Mouse (Mus musculus) neutrophil, adult 5-6 weeks (primary cell): ENCODE data around the gene Gnai2. TPM values are rescaled to one million over a fixed set of nuclear protein-coding genes. Genes with fewer than 3 reads are reported as not detected.

ENCODE experiments used
- ATAC-seq: fragments of 151-379, 151-347 bp; 2 replicates; pipeline ENCODE4 v1.8.0; 2017; ENCODE audit warnings: mild to moderate bottlenecking, moderate TSS enrichment; ENCODE audit not compliant: insufficient number of reproducible peaks, poor library complexity, low FRiP score, severe bottlenecking; ENCODE audit errors: extremely low read depth
- total RNA-seq: library from RNA; stranded (forward); fragments of 200-1000 nt; gene quantifications from 2 replicates; pipeline ENCODE4 v1.2.3, GENCODE M21; 2017

Gnai2 gene
- total RNA-seq, 1 experiment from 2014 or later: 1,081 TPM

DNA sequence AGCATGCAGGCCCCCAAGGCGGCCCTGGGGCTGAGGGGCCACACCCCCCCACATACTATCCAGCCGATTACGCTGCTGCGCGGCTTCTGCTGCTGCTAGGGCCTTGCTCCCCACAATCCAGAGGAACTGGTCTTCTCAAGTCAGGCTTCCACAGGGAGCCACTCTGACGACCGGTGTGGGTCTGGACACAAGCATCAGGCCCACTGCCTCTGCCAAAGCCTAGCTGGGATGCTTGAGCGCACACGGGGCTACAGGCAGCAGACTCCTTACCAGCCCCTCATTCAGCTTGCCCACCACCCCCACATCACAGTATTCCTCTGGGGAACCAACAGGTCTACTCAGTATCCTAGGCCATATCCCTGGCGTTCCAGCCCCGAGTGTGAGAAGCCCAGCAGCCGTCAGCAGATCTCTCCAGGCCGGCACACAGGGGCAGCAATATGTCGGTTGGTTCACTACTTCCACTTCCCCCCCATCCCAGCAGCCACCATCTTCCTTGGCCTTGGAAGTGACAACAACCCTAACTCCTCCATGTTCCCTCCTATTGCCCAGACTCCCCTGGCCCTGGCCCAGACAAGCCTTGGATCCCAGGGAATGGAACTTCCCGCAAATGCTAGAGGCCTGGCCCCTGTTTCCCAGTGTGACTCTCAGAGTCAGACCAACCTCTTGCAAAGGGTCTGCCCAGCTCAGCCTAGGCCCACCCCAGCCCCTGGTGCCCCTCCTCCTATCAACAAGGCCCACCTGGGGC is 1.3 kb downstream of the Gnai2 start:
- no peak for ATAC-seq

DNA sequence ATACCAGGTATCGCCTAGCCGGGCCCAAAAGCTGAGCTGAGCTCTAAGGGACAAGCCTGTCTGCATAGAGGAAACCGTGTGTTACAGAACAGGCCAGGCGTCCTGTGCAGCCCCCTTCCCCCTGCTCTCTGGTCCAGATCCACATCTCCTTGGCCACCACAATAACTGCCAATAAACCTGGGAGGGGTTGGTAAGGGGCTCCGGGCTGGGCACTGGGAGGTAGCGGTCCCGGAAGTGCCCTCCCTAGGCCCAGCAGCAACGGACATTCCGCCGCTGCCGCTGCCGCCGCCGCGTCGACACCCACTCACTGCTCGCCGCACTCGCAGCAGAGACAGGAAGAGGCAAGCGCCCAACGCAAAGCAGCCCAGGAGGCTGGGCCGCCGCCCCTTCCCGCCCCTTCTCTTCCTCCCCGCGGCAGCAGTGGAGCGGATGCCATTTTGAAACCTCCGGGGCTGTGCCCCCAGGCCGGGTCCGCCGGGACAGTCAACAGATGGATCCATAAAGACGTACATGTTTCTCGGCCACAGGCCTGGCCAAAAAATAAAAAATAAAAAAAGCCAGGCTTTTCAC is 2.0 kb downstream of the Gnai2 start:
- ATAC-seq: peak; percentile 39

DNA sequence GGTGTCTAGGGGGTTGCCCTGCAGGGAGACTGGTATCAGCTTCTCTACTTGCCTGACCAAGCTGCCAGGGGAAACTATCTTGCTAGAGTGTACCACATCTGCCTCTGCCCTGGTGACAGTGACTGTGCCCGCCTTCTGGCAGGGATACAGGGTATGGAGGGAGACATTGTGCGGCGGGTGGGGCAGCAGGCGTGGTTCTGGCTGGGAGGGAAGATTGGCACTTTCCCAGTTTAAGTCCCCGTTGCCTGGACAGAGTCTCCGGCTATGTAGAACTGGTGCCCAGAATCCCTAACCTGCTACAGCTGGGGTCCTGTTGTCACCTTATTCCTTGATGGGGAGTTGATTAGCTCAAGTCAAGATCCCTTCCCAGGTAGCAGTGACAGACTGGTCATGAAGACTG is 2.7 kb downstream of the Gnai2 start:
- ATAC-seq: no peak

DNA sequence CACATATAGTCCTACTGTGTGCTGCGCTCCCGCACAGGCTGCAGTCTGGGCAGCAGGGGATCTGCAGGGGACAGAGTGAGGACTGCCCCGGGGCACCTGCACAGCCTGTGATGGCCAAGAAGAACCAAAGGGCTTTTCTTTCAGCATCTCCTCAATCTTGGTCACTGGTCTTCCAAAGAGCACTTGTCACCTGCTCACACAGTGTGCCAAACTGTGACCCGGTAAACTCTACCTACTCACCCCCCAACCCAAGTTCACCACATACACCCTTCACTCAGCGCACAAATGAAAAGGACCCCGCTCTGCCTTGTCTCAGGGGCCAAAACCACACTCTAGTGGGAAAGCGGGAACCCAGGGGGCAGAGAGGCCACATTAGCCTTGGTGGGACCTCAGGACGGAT is 3.3 kb downstream of the Gnai2 start:
- no peak for ATAC-seq

DNA sequence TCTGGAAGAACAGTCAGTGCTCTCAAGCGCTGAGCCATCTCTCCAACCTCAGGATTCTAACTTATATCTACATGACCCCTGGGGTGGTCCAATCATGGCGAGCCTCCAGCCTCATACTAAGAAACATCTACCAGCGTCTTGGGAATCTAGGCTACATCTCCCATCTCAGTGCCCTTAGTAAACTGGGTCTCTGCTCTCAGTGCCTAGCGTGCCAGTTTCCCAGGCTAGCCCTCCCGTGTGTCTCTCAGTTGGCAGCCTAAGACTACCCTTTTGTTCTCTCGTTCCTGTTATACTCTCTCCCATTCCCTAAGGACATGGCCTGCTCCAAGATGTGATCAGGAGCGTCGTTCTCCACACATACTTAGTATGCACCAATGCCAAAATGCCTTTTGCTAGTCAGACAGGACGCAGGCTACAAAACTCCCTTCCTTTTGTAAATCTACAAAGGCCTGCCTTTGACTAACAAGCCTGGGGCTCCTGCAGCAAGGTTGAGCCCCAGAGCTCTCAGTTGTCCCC is 3.8 kb downstream of the Gnai2 start:
- ATAC-seq: no peak

DNA sequence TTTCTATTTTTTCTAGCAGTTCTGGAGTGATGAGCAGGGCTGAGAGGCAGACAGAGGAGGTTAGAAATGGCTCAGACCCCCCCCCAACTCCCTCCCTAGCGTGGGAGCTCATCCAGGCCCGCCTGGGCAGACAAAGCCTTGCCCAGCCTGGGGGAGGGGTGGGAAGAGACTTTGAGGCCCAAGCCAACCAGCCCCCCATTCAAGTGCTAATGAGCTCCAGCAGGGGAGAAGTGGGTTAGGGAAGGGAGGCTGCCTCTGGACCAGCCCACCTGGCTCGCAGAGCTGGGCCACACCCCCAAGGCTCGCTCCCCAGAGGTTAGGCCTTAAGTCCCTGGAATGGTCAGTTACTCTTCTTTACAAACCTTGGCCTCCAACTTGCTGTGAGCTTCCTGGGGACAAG is 4.6 kb downstream of the Gnai2 start:
- no peak for ATAC-seq

DNA sequence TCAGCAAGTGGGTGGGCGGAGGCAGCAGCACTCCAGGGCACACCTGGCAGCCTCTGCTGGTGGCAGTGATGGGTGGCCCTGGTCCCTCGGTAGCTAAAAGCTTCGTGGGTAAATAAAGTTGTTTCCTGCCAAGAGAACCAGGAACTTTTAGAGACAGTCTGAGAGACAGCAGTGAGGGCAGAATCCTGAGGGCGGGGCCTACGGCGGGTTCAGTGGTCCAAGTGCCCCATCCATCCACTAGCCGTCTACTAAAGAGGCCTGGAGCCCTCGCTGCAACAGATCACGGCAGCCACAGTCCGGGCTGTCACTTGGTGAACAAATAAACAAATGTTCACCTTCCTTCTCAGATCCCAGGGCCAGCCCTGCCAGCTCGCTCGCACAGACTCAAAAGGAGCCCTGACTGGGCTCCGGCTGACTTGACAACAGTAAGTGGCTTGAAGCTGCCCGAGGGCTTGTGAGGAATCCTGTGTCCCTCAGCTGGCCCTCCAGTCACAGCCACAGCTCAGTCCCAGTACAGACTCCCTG is 5.2 kb downstream of the Gnai2 start:
- no peak for ATAC-seq

DNA sequence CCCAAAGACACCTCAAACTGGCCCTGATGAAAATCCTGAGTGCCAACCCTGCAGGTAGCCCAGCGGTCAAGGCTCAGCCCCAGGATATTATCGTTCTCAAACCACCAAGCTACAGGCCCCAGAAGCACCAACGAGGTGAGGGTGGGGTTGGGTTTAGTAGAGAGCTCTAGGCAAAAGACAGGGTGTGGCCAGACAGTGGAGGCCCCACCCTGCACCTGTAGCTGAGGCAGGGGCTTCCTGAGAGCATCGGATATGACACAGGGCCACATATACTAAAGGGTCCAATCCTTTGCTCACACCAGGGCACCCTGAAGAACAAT is 5.8 kb downstream of the Gnai2 start:
- ATAC-seq: peak; percentile 7; the same call in 1 of the 2 replicates

DNA sequence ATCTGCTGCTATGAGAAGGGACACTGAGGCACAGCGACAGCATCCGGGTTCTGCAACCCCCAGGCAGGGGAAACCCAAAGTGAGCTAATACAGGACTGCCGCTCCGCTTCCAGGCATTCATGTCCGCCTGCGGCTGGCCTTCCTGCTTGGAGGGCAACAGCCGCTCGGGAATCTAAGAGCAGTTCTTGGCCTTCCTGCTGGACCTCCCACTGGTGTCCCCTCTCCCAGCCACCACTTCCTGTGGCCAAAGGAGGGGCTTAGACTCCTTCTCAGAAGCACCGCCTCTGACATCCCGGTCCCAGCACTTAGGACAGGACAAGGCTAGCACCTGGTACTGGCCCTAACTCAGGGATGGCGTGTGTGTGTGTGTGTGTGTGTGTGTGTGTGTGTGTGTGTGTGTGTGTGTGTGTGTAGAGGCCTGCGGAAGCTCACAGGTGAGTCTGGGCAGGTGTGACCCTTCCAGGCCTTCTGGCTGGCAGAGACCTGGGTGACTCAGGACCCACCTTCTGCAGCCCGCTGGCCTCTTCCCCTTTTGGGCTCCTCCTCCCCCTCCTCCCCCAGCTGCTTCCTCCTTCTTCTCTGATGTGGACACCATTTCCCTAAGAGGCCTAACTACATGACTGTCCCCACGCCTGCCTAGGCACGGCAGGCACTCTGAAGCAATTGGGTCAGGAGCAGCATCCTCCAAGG is 6.3 kb downstream of the Gnai2 start:
- peak; percentile 79 for ATAC-seq

DNA sequence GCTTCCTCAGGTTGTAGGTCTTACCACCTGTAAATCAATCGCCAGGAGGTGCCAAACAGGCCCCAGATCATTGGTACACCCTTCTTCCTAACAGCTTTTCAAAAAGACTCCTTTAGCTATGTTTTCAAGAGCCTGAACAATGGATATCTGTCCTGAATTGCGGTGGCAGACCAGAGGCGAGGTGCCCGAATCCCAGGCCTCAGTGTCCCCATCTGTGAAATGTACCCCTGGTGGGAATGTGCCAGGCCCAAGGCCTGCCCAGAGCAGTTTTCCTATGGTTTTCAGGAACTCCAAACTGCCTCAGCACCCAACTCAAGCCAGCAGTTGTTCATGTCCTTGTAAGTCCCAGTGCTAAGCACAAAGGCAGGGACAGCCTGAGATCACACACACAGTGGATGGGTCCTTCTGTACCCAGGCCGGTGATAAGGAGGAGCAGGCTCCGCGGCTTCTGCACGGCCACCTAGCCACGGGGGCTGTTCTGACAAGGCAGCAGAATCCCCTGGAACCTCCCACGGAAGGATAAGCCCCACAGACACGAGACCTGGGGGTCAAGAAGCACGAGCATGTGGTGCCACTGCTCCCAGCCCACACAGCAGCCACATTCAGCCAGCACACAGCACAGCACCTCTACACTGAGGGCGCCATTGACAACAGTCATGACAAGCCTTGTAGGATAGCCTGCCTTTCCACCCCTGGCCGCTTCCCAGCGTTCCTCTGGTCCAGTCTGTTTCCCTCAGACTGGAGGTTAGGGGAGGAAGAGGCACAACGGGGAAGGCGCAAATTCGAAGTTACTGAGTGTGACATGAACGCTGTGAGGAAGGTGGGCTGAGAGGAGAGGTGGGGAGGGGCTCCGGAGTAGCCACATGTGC is 7.5 kb downstream of the Gnai2 start:
- no peak for ATAC-seq

DNA sequence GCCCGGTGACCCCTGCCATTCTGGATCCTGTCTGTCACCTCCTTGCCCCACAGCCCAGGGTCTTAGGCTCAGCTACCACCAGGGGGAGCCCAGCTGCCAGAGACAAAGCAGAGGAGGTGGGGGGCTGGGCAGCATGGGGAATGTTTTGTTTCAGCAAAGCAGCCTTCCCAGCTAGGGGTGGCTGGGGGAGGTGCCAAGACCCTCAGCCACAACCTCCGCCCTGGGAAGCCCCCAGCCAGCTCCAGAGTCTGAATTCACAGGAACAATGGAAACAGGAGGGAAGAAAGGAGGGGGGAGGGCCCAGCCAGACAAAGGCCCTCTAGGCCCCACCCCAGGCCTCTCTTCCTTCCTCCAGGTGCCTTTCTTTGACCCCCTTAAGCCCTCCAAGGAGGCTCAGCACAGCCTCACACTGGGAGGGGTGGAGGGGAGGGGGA is 8.3 kb downstream of the Gnai2 start:
- ATAC-seq: peak; percentile 32; the same call in 1 of the 2 replicates

DNA sequence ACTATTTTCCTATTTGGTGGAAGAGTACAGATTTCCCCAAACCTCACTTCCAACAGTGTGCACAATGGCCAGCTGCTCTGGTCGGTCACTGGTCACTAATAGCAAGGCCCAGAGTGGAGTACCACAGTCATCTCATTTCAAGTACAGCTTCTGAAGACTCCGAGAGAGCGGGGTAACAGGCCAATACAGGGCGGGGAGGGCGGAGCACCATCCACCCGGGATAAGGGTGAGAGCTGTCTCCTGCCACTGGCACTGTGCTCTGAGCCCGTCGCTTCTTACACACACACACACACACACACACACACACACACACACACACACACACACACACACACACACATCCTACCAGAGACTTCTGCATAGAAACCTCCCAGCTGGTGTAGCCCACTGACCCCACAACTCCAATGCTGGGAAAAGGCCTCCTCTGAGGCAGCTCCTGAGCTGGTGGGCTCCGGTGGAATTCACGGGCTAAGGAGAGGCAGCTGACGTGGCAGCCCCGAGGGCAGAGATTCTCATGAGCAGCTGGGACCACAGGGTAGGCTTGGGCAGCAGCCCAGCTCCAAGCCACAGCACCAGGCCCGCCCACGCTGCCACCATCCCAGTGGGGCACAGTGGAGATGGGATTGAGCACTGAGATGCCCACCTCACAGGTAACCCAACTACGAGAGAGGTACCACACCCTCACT is 8.9 kb downstream of the Gnai2 start:
- ATAC-seq: no peak

DNA sequence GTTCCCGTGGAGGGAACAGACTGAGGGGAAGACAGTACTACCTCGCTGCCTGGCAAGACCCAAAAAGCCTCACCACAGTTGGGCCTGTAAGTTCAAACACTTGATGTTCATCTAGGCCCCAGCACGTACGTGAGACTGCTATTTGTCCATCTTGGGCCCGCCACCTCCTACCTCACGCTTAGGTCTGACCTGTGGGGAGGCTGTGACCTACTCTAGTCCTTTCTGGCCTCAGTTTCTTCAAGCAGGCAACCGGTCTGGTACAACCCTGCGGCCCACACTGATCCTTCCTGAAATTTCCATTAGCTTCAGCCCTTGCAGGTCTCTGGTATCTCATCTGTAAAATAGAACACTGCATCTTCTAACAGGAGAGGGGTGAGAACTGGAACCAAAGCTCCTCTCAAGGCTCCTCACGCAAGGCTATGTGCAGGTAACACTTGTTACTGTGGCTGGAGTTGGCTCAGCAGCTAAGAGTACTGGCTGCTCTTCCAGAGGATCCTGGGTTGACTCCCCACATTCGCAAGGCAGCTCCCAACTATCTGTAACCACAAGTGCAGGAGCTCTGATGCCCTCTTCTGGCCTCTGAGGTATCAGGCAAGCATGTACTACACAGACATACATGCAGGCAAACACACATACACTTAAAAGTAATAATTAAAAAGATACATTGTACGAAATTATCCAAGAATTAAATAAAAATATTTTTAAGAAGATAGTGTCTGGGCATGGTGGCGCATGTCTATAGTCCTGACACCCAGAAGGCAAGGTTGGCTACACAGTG is 9.6 kb downstream of the Gnai2 start:
- ATAC-seq: no peak

DNA sequence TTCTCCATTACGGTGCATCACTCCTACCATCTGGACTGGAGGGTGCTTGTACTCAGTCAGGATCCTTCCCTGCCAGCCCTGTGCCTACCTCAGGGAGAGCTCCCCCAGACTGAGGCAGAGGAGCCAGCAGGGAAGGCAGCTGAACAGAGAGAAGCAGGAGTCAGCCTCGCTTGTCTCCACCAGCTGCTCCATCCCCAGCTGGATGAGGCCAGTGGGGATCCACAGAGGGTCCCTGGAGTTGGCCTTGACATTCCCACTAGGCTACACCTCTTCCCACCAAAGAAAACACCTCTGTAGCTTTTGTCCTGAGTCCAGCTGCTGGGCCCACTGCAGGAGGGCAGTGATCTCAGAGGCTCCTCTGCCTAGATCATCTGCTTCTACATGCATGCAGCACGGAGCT is 10.2 kb downstream of the Gnai2 start:
- no peak for ATAC-seq

DNA sequence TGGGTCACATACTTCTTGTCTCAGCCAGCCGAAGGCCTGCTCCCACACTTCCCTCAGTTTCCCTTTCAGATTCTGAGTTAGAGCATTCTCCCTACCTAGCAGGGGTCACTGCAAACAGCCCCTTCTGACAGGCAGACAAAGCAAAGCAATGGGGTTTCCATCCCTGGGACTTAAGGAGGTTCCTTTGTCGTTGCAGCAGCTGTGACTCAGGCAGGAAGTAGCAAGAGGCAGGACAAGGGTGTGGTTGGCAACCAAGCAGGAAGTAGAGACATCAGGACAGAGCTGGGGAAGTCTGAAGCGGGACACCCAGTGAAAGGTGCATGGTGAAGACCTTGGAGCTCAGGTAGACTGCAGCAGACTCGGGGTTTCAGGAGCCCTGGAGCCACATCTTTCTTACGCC is 10.6 kb downstream of the Gnai2 start:
- ATAC-seq: peak; percentile 50

DNA sequence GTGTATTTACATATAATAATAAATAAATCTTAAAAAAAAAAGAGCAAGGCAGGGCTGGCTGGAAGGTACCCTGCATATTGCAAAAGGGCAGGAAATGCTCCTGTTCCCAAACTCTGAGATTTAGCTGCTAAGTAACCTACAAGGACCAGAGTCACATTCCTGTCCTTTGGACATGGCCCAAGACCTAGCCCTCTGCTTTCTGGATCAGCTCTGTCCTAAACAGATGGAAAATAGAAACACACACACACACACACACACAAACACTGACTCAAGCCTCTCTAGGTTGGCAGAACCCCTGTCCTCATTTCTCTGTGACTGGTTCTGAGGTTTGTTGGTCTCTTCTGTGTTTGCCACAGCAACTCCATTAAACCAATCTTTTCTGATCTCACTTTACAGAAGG is 14.2 kb downstream of the Gnai2 start:
- ATAC-seq: no peak

DNA sequence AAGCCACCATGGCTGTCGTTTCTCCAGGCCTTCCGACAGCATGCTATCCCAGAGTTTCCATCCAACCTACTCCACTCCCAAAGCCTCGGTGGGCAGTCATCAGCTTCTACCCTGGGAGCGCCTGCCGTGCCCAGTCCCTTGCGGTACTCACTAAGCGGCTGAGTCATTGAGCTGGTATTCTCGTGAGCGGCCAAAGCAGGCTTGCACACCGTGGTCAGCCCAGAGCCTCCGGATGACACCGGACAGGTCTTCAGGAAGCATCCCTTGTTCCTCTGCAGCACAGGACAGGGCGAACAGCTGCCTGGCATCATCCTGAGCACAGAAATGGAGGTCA is 15.7 kb downstream of the Gnai2 start:
- ATAC-seq: no peak
